Mouse (Mus musculus): ENCODE measurements at regions not wholly inside any gene's neighbourhood (a gene's known extent, or its start where the extent isn't known, plus 50 kb on each side); places are given as distances from the start of the nearest gene placed in this dataset.
A peak's percentile ranks its signal among the peaks of the same experiment; 100 is the strongest.

DNA sequence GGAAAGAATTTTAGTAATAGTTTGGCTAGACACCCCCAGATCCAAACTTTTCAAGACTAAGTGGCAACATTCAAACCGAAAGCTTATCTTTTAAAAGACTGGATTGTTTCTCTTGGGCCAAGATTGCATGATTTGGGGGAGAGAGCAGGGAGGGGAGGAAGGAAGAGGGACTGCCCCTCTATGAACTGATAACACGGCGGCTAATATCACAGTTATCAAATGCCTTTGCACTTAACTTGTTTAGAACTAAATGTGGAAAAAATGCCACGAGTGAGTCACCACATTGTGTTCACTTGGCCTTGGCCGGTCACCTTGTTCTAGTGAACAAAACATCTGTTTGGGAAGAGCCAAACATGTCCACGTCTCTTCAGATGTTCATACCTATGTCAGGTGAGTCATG is 92.3 kb downstream of the Tes start:
- DNase-seq, result no peak

- peak; percentile 79 for DNase-seq
Observed at GRCm38 (mm10) chr6:17169971-17170781, 105.2 kb downstream of the Tes start.

GRCm38 (mm10) chr6:17170782-17171272 is 105.9 kb downstream of the Tes start:
- peak; percentile 76 for DNase-seq

DNA sequence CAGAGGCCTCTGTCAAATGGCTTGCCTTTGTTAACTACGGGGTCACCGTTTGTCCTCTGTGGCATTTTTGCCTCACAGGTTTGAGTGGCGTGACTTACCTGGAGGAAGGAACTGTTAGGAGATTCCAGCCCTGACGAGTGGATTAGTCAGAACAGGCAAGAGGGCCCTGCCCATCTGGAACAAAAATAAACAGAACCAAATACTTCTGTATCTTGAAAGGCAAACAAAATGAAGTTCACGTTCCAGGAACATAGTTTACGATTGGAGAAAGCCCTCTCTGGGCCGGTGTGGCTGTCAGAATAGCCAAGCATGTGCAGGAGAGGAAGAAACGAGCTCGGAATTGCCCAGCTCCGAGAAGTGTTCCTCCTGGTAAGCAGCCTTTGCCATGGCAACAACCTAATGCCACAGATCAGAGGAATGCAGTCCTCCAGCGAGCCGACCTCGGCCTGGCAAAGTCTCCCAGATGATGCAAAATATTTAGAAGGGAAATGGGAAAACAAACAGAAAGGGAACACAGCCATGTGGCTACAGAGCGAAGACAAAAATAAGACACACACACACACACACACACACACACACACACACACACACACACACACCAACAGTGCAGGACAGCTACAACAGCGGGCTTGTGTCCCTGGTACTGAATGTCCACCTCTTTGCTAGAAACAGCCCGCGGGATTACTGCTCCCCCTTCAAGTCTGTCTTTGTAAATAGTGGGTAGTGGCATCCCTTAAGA is 106.5 kb downstream of the Tes start:
- peak; percentile 74 for DNase-seq

- no peak for DNase-seq
Observed at GRCm38 (mm10) chr6:17172050-17172449, 107.1 kb downstream of the Tes start.

DNA sequence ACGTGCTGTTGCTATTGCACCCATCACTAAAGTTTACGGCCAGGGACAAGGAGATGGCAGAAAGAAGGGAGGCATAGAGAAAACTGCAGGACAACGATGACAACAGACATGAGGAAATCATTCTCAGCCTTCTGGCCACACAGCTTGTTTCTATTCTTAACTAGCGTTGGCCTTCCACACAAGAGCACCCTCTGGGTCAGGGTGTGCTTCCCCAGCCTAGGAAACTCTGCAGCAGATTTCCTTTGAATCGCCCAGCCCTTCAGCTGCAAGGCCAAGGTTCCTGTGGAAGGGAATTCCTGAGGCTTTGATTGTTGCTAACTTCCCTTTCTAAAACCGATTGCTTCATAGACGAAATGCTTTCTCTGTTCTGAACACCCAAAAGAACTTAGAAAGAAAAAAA is 103.8 kb upstream of the Cav2 start:
- peak; percentile 60 for DNase-seq

DNA sequence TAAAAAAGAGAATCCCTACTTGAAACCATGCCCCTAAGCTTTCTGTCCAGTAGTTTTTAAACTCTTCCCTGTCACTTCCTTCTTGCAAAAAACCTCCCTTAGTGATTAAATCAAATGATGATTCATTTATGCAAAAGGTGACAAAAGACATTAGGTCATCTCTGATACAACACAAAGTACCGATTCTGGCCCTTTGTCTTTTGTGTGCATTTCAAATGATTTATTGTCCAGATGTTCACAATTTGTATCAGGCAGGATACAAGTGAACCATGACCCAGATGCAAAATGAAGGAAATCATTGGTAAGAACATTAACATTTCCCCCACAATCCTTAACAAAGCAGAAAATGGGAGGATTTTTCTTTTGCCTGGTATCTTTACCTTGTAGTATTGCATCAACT is 101.5 kb upstream of the Cav2 start:
- no peak for DNase-seq

DNA sequence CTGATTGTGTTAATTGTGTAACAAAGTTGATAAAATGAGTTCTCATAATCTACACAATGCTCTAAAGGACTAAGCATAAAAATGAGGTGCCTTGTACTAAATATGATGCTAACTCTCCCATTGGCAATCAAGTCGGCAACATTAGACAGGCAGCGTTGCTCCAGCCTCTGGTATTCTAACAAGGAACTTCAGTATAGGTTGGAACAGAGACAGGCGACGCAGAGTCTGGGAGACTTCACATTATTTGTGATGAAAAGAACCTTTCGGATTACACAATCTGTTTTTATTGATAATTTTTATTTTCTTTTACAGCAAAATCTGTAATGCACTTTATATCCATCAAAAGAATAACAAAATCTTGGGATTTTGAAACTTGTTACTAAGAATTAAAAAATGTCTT is 94.4 kb upstream of the Cav2 start:
- DNase-seq, result no peak

DNA sequence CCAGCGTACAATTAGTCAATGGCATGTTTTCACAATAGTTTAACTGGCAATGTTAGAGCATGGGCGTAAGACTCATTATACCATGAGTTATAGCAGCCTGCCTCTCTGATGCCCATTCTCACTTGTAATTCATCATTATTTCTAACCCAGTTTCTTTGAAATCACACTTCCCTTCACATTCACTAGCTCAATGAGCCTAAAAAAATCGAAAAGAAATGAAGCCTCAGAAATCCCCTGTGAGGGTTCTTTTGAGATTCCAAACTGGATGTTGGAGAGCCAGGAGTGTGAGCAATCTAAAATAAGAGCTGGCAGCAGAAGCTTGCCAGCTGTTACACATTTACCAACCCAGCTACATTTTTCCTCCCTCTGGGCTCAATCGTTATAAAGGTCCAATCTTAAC is 93.9 kb upstream of the Cav2 start:
- DNase-seq, result no peak

DNA sequence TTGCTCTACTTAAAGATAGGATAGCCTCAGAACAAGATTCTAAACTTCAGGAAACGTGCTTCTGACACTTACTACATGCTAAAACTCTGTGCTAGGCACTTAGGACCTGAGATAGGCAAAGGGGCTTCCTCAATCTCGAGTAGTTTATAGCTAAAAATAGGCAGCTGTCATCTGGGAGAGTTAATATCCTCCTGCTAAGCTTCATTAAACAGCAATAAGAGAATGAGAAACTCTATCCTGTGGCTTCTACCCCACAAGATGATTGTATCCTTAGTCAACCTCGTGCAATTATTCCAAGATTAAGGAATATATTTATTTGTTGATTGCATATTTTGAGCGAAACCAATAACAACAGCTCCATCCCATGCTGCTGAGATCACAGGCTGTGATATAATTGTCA is 85.4 kb upstream of the Cav2 start:
- no peak for DNase-seq

GRCm38 (mm10) chr6:17197728-17198397 is 83.1 kb upstream of the Cav2 start:
- DNase-seq, result peak; percentile 71

- no peak for DNase-seq
Observed at GRCm38 (mm10) chr6:17198876-17199275, 82.1 kb upstream of the Cav2 start.

GRCm38 (mm10) chr6:17201916-17202636 is 78.9 kb upstream of the Cav2 start:
- no peak for DNase-seq

GRCm38 (mm10) chr6:17203302-17203701 is 77.7 kb upstream of the Cav2 start:
- no peak for DNase-seq

- no peak for DNase-seq
Observed at GRCm38 (mm10) chr6:17203900-17204686, 76.9 kb upstream of the Cav2 start.

DNA sequence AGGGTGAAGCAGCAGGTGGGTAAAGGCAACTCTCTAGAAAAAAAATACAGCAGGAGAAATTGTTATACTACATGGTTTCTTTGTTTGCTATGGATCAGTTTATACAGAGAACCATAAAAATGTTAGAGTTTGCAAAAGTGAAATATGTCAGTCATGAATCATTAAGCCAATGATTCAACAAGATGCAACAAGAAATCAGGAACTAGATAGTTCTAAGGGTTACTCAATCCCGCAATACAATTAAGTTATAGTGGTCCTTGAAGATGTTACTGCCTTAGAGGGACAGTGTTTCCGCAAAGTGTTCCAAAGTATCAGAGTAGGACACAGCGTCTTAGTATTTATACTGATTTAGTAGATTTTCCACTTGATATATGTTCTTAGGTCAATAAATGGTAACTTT is 74.1 kb upstream of the Cav2 start:
- DNase-seq, result no peak

DNA sequence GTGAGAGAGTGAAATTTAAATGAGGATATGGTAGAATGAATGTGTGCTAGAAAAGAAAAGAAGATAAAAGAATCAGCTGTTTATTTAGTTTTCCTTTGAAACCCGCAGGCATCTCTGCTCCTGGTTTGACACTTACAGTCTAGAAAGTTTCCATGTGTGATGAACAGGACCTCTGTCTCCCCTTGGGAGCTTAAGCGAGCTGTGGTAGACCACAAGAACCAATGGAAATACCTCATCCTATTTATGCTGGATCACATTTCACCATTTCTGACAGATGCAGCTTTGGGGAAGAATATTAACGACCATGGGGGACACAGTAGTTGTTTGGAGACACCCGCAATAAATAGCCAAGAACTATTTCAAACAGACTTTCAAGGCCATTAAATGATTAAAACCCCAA is 71.2 kb upstream of the Cav2 start:
- no peak for DNase-seq

- DNase-seq, result no peak
Observed at GRCm38 (mm10) chr6:17211346-17211745, 69.6 kb upstream of the Cav2 start.

GRCm38 (mm10) chr6:17214774-17215173 is 66.2 kb upstream of the Cav2 start:
- DNase-seq, result no peak

GRCm38 (mm10) chr6:17216442-17216841 is 64.5 kb upstream of the Cav2 start:
- no peak for DNase-seq

DNA sequence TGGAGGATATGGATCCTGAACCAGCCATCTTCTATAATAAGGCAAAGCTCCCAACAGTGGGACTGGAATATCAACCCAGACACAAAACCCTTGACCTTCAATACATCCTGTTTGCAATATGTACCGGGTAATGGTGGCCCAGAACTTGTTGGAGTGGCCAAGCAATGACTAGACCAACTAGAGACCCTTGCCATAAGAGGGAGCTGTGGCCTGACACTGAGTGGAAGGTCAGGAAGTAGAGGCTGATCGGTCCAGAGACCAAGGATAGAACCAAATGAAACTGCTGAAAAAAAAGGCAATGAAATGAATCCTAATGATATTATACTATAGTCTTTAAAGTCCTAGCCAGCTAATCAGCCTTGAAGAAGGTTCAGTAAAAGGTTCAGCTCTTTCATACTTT is 57.2 kb upstream of the Cav2 start:
- peak; percentile 19 for DNase-seq

DNA sequence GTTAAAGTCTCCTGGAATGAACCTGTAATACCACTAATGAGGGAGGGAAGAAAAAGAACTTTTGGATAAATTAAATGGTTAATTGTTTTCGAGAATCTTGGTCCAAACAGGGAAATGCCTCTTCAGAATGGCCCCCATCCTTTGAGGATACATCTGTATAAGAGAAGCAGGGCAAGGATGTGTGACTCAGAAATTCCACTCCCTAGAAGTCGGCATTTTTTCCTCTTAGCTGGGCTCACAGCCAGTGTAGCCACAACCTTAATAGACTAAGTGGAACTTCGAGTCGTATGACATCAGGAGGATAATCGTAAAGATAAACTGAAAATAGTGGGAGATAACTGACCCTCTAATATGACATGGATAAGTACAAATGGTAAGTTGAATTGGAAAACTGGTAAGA is 56.1 kb upstream of the Cav2 start:
- DNase-seq, result peak; percentile 56
